Mouse (Mus musculus) cortical plate, adult 2 months (tissue): ENCODE data around the gene Lamtor3.

Experiments used
- CTCF ChIP-seq: fragments of 200-500 bp; IDR thresholded peaks from 2 replicates; pipeline ENCODE4 v1.5.1; 2011; ENCODE audit warnings: mild to moderate bottlenecking, control low read depth, low read length; ENCODE audit not compliant: insufficient read depth; ENCODE audit errors: extremely low read depth
- POLR2A ChIP-seq: fragments of 200-500 bp; IDR thresholded peaks from 2 replicates; pipeline ENCODE4 v1.6.1; 2011; ENCODE audit warnings: mild to moderate bottlenecking, low read length, control low read depth; ENCODE audit not compliant: insufficient read depth; ENCODE audit errors: extremely low read depth

DNA sequence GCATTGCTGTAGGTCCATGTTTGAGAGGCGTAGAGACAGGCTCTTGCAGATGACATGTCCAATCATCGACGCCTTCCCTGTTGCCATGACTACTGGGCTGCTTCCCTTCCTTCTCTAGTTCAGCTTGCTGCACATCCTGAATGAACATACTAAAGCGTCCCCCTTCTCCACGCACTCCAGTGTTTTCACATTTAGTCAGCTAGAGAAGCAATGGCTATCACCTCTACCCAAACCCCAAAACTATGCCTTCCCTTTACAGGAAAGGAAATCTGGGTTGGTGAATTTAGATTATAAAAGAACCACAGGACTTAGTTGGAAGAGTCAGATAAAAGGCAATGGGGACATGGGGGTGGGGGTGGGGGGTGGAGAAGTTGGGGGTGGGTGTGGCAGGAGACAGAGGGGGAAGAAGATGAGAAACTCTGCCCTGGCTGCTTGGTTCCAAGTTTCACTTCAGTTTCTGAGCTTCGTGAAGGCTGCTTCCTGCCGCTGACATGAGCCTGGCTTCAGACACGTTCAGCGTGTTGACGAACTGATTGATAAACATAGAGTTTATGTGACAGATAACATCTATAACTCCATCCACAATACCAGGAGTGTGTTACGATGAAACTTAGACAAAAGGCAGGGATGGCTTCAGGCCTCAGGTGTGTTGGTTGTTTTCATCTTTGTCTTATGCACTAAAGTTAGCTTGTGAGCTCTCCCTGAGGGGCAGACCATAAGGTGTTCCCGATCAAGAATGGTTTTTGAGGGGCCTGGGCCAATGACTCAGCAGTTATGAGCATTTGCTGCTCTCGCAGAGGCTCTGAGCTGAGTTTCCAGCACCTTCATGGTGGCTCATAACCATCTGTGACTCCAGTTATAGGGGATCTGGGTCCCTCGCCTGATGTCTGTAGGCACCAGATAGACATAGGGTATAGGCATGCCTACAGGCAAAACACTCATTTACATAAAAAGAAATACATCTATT, 34.9 kb downstream of the Lamtor3 start:
- TF ChIP-seq CTCF (no peak), POLR2A (no peak)
